ENCODE assay signal across 8 mouse cellular contexts in the genomic region with DNA sequence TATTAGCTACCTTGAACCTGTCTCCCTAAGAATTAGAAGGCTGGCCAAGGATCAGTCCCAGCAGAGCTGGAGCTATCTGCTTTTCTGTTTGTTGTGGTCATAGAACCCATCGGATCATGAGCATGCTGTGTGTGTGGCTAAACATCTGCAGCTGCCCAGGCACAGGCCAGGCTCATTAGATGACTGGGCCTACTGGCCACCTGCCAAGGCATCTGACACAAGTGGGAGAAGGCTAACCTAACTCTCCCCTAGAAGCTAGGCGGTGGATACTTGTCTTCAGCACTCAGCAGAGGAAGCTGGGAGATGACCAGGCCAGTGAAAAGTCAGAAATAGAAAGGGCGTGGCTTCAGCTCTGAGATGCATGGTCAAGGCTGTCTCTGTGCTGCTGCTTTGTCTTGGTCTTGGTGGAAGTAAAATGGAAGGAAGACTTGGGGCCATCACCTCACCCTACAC.
DNase-seq lines count a peak whose midpoint lies in the region; ATAC-seq lines count a peak whose summit lies in the region.

No protein-coding gene starts in this region.

- no peak overlapping the region for H3K4me2 ChIP-seq in embryonic facial prominence, embryonic 15.5 days (replicated peaks)
- H3K4me2 ChIP-seq in heart, embryonic 13.5 days = no peak overlapping the region
- H3K4me2 ChIP-seq in kidney, embryonic 14.5 days (replicated peaks; ENCODE audit: low read depth, low read length) = no peak overlapping the region; the same call in 1 of the 2 replicates

- peak; percentile 17 for DNase-seq in layer of hippocampus, adult 11-12 months (ENCODE audit: low spot score)
- DNase-seq in layer of hippocampus, adult 8-10 months (ENCODE audit: low spot score in 2 of 2) = no peak
- peak; percentile 62 for DNase-seq in lung, postnatal 14 days
- DNase-seq in skeletal muscle tissue, adult 2 months (ENCODE audit: low read depth, low spot score) = peak; percentile 73
- no peak for DNase-seq in left cerebral cortex, postnatal 36 days (ENCODE audit: low spot score in 2 of 2)

- H3K4me1 ChIP-seq in embryonic facial prominence, embryonic 15.5 days = 0 out of 2 replicates have a peak, but pooled peaks cover 4% of the 10 kb centered on the region
- H3K4me1 ChIP-seq in heart, embryonic 13.5 days = peaks cover 36% of the 10 kb centered on the region
- peaks cover 7% of the 10 kb centered on the region for H3K4me1 ChIP-seq in kidney, embryonic 14.5 days (ENCODE audit: control insufficient read depth, insufficient read depth, low read length)

- 41% methylated on average over 3 of the region's 3 CpGs for WGBS in embryonic facial prominence, embryonic 15.5 days
- 20% methylated on average over 3 of the region's 3 CpGs for WGBS in heart, embryonic 13.5 days
- WGBS in kidney, embryonic 14.5 days = 30% methylated on average over 3 of the region's 3 CpGs

- no peak overlapping the region for H3K9ac ChIP-seq in embryonic facial prominence, embryonic 15.5 days
- no peak overlapping the region for H3K9ac ChIP-seq in heart, embryonic 13.5 days
- no peak overlapping the region; the same call in 1 of the 2 replicates for H3K9ac ChIP-seq in kidney, embryonic 14.5 days (ENCODE audit: low read depth, low read length)

- H3K4me3 ChIP-seq in embryonic facial prominence, embryonic 15.5 days (replicated peaks) = no peak overlapping the region
- no peak overlapping the region for H3K4me3 ChIP-seq in heart, embryonic 13.5 days
- H3K4me3 ChIP-seq in kidney, embryonic 14.5 days (ENCODE audit: low read length) = no peak overlapping the region

- intact Hi-C loops in left cerebral cortex, postnatal 36 days (cut with DNase I) = no loop called here

- H3K36me3 ChIP-seq in embryonic facial prominence, embryonic 15.5 days = no peaks in the 10 kb centered on the region
- no peaks in the 10 kb centered on the region for H3K36me3 ChIP-seq in heart, embryonic 13.5 days
- H3K36me3 ChIP-seq in kidney, embryonic 14.5 days (ENCODE audit: control insufficient read depth, insufficient read depth, low read length) = no peaks in the 10 kb centered on the region

- peak; percentile 65 for ATAC-seq in embryonic facial prominence, embryonic 15.5 days (ENCODE audit: insufficient number of reproducible peaks, low FRiP score, low TSS enrichment, low read depth)
- ATAC-seq in heart, embryonic 13.5 days (ENCODE audit: extremely low read depth, insufficient number of reproducible peaks, low FRiP score, low TSS enrichment) = peak; percentile 51
- peak; percentile 95 for ATAC-seq in kidney, embryonic 14.5 days (ENCODE audit: low FRiP score, low TSS enrichment)

- H3K27me3 ChIP-seq in embryonic facial prominence, embryonic 15.5 days = no peaks in the 10 kb centered on the region
- no peaks in the 10 kb centered on the region for H3K27me3 ChIP-seq in heart, embryonic 13.5 days (replicated peaks)
- H3K27me3 ChIP-seq in kidney, embryonic 14.5 days (ENCODE audit: control insufficient read depth, insufficient read depth, low read length) = no peaks in the 10 kb centered on the region

- H3K9me3 ChIP-seq in embryonic facial prominence, embryonic 15.5 days (replicated peaks) = no peaks in the 10 kb centered on the region
- no peaks in the 10 kb centered on the region for H3K9me3 ChIP-seq in heart, embryonic 13.5 days
- H3K9me3 ChIP-seq in kidney, embryonic 14.5 days (ENCODE audit: control insufficient read depth, low read length) = no peaks in the 10 kb centered on the region

- H3K27ac ChIP-seq in embryonic facial prominence, embryonic 15.5 days (replicated peaks) = no peak overlapping the region
- H3K27ac ChIP-seq in heart, embryonic 13.5 days (replicated peaks) = peak overlapping the region; percentile 54
- peak overlapping the region; percentile 70 for H3K27ac ChIP-seq in kidney, embryonic 14.5 days (ENCODE audit: low read depth, low read length)

Comparison
In these comparisons a context has a peak if more than half of its experiments do, and no peak if none do; other contexts are left out.
1. DNase-seq: peak in layer of hippocampus, adult 11-12 months (single experiment), lung, postnatal 14 days (single experiment) and skeletal muscle tissue, adult 2 months (single experiment); none in layer of hippocampus, adult 8-10 months (0 of 2) and left cerebral cortex, postnatal 36 days (0 of 2).
2. Peak in every context shown above with its lines, with median percentiles within 50 percentile points of each other: ATAC-seq.